Mouse (Mus musculus): ENCODE results near the gene Idnk.

DNA sequence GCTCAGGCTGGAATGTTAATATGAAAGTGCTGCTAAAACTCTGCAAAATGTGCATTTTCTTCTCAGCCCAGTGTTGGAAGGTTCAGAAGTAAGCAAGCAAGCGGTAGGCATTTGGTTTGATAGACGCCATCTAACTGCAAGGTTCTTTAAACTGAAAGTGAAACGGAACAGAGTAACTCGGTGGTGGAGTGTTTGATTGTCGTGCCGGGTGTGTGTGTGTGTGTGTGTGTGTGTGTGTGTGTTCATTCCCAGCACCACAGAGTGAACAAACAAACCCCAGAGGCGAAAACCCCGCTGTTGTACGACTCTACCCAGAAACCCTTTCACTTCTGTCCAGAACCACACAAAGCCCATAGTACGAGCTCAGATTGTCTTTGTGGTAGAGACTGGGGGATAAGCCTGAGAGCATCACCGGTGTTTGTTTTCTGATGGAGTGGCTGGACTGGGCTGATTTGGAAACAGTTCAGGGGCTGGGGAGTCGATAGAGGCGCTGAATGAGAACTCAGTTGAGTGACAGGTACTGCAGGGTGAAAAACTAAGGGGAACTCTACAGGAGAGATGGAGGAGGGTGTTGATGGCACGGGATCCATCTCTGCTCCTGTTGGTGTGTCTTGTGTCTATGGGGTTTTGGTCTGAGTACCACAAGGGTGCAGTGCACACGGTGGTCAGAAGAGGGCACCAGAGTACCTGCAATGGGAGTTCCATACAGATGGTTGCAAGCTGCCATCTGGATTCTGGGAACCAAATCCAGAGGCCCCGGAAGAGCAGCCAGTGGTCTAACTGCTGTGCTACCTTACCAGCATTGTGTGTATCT lies 857 bp downstream of the Idnk start:
- peak; percentile 98 for TF ChIP-seq CTCF (IDR thresholded peaks at IDR 0.05; ENCODE audit: low read depth)
- no peak for TF ChIP-seq EP300 (IDR thresholded peaks at IDR 0.05; ENCODE audit: low read depth)
